32 mouse cellular contexts compared by ENCODE assay signal in genomic region chr12:35248476-35248875, GRCm38 (mm10).
"Had no signal": no experiment of that assay in that cellular context is flagged by ENCODE, and none has a peak within 500 bp of the region (broad histone marks: within the 10 kb centered on the region; RNA-seq: fewer than 3 reads in every experiment).

No protein-coding gene starts in this region.

- H3K4me2 ChIP-seq: limb, embryonic 12.5 days; limb, embryonic 13.5 days; limb, embryonic 15.5 days; liver, embryonic 11.5 days; liver, embryonic 12.5 days; liver, embryonic 13.5 days; liver, embryonic 15.5 days; lung, embryonic 14.5 days; lung, embryonic 15.5 days; midbrain, embryonic 11.5 days; midbrain, embryonic 12.5 days; midbrain, embryonic 13.5 days; midbrain, embryonic 15.5 days; neural tube, embryonic 12.5 days had no signal

- H3K9me3 ChIP-seq: limb, embryonic 10.5 days; limb, embryonic 13.5 days; limb, embryonic 15.5 days; liver, embryonic 12.5 days; liver, embryonic 15.5 days; lung, embryonic 15.5 days; midbrain, embryonic 10.5 days; midbrain, embryonic 12.5 days; midbrain, embryonic 13.5 days; midbrain, embryonic 15.5 days; neural tube, embryonic 12.5 days had no signal

- DNase-seq: left cerebral cortex, postnatal 4 days; liver; liver, embryonic 13.5 days; liver, postnatal 0 days; lung, adult 18-20 months; lung, adult 2 months; lung, embryonic 14.5 days; lung, postnatal 10 days; lung, postnatal 14 days; lung, postnatal 36 days; lung, postnatal 4 days; midbrain, embryonic 14.5 days had no signal

- H3K27me3 ChIP-seq: limb, embryonic 12.5 days; limb, embryonic 13.5 days; limb, embryonic 15.5 days; liver, embryonic 12.5 days; liver, embryonic 13.5 days; liver, embryonic 15.5 days; lung, embryonic 15.5 days; megakaryocyte, embryonic 14.5 days; midbrain, embryonic 12.5 days; midbrain, embryonic 13.5 days; midbrain, embryonic 15.5 days; neural tube, embryonic 12.5 days had no signal

- H3K36me3 ChIP-seq: limb, embryonic 10.5 days; limb, embryonic 12.5 days; limb, embryonic 13.5 days; limb, embryonic 15.5 days; liver, embryonic 12.5 days; liver, embryonic 13.5 days; liver, embryonic 15.5 days; lung, embryonic 15.5 days; midbrain, embryonic 10.5 days; midbrain, embryonic 12.5 days; midbrain, embryonic 13.5 days; midbrain, embryonic 15.5 days; neural tube, embryonic 12.5 days had no signal

- H3K9ac ChIP-seq: limb, embryonic 12.5 days; limb, embryonic 13.5 days; limb, embryonic 15.5 days; liver, embryonic 12.5 days; liver, embryonic 13.5 days; liver, embryonic 14.5 days; liver, embryonic 15.5 days; liver, postnatal 0 days; lung, embryonic 14.5 days; lung, embryonic 15.5 days; midbrain, embryonic 12.5 days; midbrain, embryonic 13.5 days; midbrain, embryonic 15.5 days; neural tube, embryonic 12.5 days had no signal

- ATAC-seq: liver, embryonic 12.5 days; liver, postnatal 0 days; lung, postnatal 0 days; midbrain, embryonic 13.5 days; midbrain, embryonic 15.5 days; midbrain, embryonic 16.5 days had no signal

- H3K27ac ChIP-seq: limb, embryonic 10.5 days; limb, embryonic 12.5 days; limb, embryonic 13.5 days; limb, embryonic 15.5 days; liver, embryonic 12.5 days; liver, embryonic 13.5 days; liver, embryonic 14.5 days; liver, embryonic 15.5 days; lung, embryonic 15.5 days; macrophage; midbrain, embryonic 10.5 days; midbrain, embryonic 12.5 days; midbrain, embryonic 13.5 days; midbrain, embryonic 15.5 days; neural tube, embryonic 12.5 days had no signal

- H3K4me3 ChIP-seq: limb, embryonic 10.5 days; limb, embryonic 12.5 days; limb, embryonic 13.5 days; limb, embryonic 15.5 days; liver, embryonic 12.5 days; liver, embryonic 13.5 days; liver, embryonic 15.5 days; lung, embryonic 15.5 days; megakaryocyte, embryonic 14.5 days; midbrain, embryonic 10.5 days; midbrain, embryonic 12.5 days; midbrain, embryonic 13.5 days; midbrain, embryonic 15.5 days; myocyte; neural tube, embryonic 12.5 days had no signal

- H3K4me1 ChIP-seq: limb, embryonic 10.5 days; limb, embryonic 12.5 days; limb, embryonic 13.5 days; liver, embryonic 12.5 days; liver, embryonic 13.5 days; liver, embryonic 15.5 days; megakaryocyte, embryonic 14.5 days; midbrain, embryonic 10.5 days; midbrain, embryonic 12.5 days; midbrain, embryonic 13.5 days; midbrain, embryonic 15.5 days; neural tube, embryonic 12.5 days had no signal
